Mouse (Mus musculus): ENCODE measurements around the gene Gys1. TPM values are rescaled to one million over a fixed set of nuclear protein-coding genes. Genes with fewer than 3 reads are reported as not detected.
"Not testable (repeated sequence)": the region's sequence is repeated elsewhere in the genome, so short reads cannot be mapped to it uniquely, and the experiment has no call there.

Gene Gys1
- polyA plus RNA-seq, 1 experiment, result 112 TPM

DNA sequence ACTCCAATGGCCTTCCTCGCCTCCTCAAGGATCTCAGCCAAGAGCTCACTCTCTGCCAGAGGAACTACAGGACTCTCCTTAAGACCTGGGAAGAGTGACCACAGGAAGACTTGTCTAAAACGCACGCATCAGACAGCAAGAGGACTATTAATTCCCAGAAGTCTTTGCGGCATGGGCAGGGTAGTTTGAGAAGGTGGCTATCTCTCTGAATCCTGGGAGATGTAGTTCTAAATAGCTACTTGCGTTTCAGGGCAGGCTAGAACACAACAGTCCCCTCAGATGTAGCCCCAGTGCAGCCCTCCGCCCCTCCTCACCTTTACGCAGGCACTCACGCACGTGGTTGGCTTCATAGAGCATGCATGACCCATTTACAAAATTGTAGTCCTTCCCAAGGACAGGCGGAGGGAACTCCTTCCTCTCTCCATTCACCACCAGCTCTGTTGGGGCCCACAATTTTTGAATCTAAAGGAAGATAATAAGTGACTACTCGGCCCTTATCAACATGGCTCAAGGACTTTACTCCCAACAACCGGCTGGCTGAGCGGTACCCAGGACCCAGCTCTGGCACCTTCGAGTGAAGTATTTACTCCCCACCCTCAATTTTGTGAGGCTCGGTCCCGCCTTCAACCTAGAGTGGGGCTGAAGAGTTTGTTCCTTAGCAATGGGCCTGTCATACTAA lies 40.8 kb downstream of the Gys1 start:
- Histone ChIP-seq H3K4me3 (ENCODE audit: insufficient read depth, low read depth, low read length) (no peak overlapping the region), H3K27ac (replicated peaks; ENCODE audit: low read depth, low read length) (no peak overlapping the region)

DNA sequence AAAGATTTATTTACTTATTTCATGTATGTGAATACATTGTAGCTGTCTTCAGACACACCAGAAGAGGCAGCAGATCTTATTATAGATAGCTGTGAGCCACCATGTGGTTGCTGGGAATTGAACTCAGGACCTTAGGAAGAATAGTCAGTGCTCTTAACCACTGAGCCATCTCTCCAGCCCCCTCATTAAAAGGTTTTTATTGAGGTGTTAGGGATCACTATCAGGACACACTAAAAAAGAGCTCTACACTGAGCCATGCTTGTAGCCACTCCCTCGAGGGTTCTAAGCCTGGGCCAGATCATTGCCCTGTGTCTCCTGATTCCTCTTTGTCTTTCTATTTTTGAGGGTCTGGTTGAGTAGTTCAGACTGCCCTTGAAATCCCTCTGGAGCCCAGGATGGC lies 41.8 kb downstream of the Gys1 start:
- Histone ChIP-seq H3K4me3 (ENCODE audit: insufficient read depth, low read depth, low read length) (no peak overlapping the region), H3K27ac (replicated peaks; ENCODE audit: low read depth, low read length) (no peak overlapping the region), H3K4me1 (ENCODE audit: control insufficient read depth, insufficient read depth, insufficient read length, low read length) (no peaks in the 10 kb centered on the region)

More for the DNA sequence above, 40.8 kb downstream of the Gys1 start:
- H3K4me1 ChIP-seq (ENCODE audit: control insufficient read depth, insufficient read depth, insufficient read length, low read length), result no peaks in the 10 kb centered on the region

DNA sequence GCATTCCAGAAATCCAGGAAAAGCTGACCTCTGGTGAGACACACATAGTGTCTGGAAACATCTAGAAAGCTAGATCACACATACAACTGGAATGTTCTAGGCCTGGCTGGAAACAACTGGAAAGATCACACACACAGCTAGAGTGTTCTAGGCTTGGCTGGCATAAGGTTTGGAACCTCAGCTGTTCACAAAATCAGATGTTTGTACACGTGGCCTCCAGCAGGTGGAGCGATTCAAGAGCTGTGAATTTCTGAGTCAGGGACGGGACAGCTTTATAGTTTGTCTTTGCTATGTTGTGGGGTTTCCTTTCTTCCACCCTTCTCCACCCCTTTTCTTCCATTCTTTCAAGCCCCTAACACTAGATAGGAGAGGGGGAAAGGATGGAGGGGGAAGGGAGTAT lies 42.4 kb downstream of the Gys1 start:
- no peak overlapping the region for H3K27ac ChIP-seq (replicated peaks; ENCODE audit: low read depth, low read length)
- H3K4me3 ChIP-seq (ENCODE audit: insufficient read depth, low read depth, low read length), result no peak overlapping the region
- H3K4me1 ChIP-seq (ENCODE audit: control insufficient read depth, insufficient read depth, insufficient read length, low read length), result no peaks in the 10 kb centered on the region

- H3K4me1 ChIP-seq (ENCODE audit: control insufficient read depth, insufficient read depth, insufficient read length, low read length), result no peaks in the 10 kb centered on the region
- H3K27ac ChIP-seq (replicated peaks; ENCODE audit: low read depth, low read length), result no peak overlapping the region
- no peak overlapping the region for H3K4me3 ChIP-seq (ENCODE audit: insufficient read depth, low read depth, low read length)
These were observed 44.1 kb downstream of the Gys1 start for GRCm38 (mm10) chr7:45478774-45479173.

DNA sequence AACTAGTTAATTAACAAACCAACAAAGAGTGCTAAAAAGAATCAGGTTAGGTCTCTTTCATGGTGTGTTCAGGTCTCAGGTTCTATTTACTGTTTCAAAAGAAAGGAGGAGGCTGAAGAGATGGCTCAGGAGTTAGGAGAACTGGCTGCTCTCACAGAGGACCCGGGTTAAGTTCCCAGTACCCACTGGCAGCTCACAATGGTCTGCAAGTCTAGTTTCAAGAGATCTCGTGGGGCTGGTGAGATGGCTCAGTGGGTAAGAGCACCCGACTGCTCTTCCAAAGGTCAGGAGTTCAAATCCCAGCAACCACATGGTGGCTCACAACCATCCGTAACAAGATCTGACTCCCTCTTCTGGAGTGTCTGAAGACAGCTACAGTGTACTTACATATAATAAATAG lies 45.7 kb downstream of the Gys1 start:
- H3K27ac ChIP-seq (replicated peaks; ENCODE audit: low read depth, low read length), result not testable (repeated sequence)

GRCm38 (mm10) chr7:45481374-45481927 lies 46.8 kb downstream of the Gys1 start, which contains the start of gene Tulp2:
TSS of gene Tulp2 (plus strand) at chr7:45481877.
- no peak within 1 kb of the TSS for H3K27ac ChIP-seq (replicated peaks; ENCODE audit: low read depth, low read length)
- no peak within 1 kb of the TSS for H3K4me3 ChIP-seq (ENCODE audit: insufficient read depth, low read depth, low read length)
- no peaks in the 10 kb centered on the region for H3K4me1 ChIP-seq (ENCODE audit: control insufficient read depth, insufficient read depth, insufficient read length, low read length)

More for the DNA sequence above, 45.7 kb downstream of the Gys1 start:
- not testable (repeated sequence) for H3K4me3 ChIP-seq (ENCODE audit: insufficient read depth, low read depth, low read length); H3K4me1 ChIP-seq (ENCODE audit: control insufficient read depth, insufficient read depth, insufficient read length, low read length)

- Histone ChIP-seq H3K4me1 (ENCODE audit: control insufficient read depth, insufficient read depth, insufficient read length, low read length) (no peaks in the 10 kb centered on the region; the same call in 1 of the 2 replicates), H3K27ac (replicated peaks; ENCODE audit: low read depth, low read length) (no peak overlapping the region)
These were observed 47.5 kb downstream of the Gys1 start for GRCm38 (mm10) chr7:45482166-45482565.

GRCm38 (mm10) chr7:45484985-45485384 lies 50.3 kb downstream of the Gys1 start:
- H3K27ac ChIP-seq (replicated peaks; ENCODE audit: low read depth, low read length); H3K4me1 ChIP-seq (ENCODE audit: control insufficient read depth, insufficient read depth, insufficient read length, low read length); H3K4me3 ChIP-seq (ENCODE audit: insufficient read depth, low read depth, low read length): not testable (repeated sequence)

More at GRCm38 (mm10) chr7:45482166-45482565, 47.5 kb downstream of the Gys1 start:
- H3K4me3 ChIP-seq (ENCODE audit: insufficient read depth, low read depth, low read length), result no peak overlapping the region

- Histone ChIP-seq H3K27ac (replicated peaks; ENCODE audit: low read depth, low read length) (no peak overlapping the region), H3K4me3 (ENCODE audit: insufficient read depth, low read depth, low read length) (no peak overlapping the region), H3K4me1 (ENCODE audit: control insufficient read depth, insufficient read depth, insufficient read length, low read length) (peaks cover 4% of the 10 kb centered on the region; the same call in 1 of the 2 replicates)
These were observed 51.5 kb downstream of the Gys1 start for GRCm38 (mm10) chr7:45486158-45486557.

DNA sequence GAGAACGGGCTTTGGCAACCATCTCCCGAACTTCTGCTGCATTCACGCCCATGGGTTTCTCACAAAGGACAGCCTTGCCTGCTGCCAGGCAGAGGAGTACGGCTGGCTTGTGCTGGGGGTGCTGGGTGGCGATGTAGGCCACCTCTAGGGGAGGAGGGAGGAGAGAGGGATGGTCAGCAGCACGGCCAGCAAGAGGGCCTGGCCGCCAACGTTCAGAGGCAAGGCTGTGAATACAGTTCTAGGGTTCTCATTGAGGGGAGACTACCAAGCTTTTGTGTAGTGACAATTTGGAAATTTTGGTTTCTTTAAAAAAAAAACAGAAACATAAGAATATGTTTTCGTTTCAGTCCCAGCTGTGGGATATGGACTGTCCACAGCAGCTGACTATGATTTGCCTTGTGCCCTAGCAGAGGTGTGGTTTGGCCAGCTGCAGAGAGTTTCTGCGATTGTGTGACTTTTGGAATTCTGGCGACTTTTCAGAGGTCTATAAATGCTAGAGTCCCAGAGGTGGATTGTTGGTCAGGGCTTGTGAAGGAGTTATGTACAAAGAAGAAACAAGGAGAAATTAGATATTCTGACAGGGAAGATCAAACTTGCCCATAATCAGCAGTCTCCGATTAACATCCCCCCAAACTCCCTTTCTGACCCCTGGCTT lies 52.2 kb downstream of the Gys1 start, which contains the start of gene Gm45808:
Gene Gm45808 (minus strand): TSS at position 51 of the 655 bp plus-strand sequence.
- Histone ChIP-seq H3K4me1 (ENCODE audit: control insufficient read depth, insufficient read depth, insufficient read length, low read length) (peaks cover 4% of the 10 kb centered on the region; the same call in 1 of the 2 replicates), H3K27ac (replicated peaks; ENCODE audit: low read depth, low read length) (peak within 1 kb of the TSS; percentile 66), H3K4me3 (ENCODE audit: insufficient read depth, low read depth, low read length) (peak within 1 kb of the TSS; percentile 91)

DNA sequence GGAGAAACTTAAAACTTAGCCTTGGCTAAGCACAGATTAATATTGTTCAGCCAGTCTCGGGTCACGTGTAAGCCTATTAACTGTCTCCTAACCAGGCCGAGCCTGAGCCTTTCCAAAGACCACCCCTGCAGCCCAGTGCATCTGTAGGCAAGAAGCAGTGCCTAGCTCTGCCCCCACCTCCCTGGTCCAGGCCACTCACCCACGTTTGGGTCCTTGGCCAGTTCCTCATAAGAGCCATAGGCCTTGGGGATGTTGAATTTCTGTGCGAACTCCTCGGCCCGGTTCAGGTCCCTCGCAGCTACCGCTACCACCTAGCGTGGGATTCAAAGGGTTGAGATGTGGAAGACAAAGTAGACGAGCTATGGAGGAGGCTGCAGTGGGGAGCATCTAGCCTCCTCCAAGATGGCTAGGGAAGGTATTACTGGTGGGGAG lies 53.2 kb downstream of the Gys1 start:
- Histone ChIP-seq H3K27ac (replicated peaks; ENCODE audit: low read depth, low read length) (peak overlapping the region; percentile 66), H3K4me3 (ENCODE audit: insufficient read depth, low read depth, low read length) (peak overlapping the region; percentile 91), H3K4me1 (ENCODE audit: control insufficient read depth, insufficient read depth, insufficient read length, low read length) (peaks cover 4% of the 10 kb centered on the region; the same call in 1 of the 2 replicates)

GRCm38 (mm10) chr7:45488293-45489204 lies 53.9 kb downstream of the Gys1 start, which contains the start of gene Dhdh:
TSS of gene Dhdh (minus strand) at chr7:45488805.
- Histone ChIP-seq H3K4me1 (ENCODE audit: control insufficient read depth, insufficient read depth, insufficient read length, low read length) (peaks cover 4% of the 10 kb centered on the region; the same call in 1 of the 2 replicates), H3K27ac (replicated peaks; ENCODE audit: low read depth, low read length) (peak within 1 kb of the TSS; percentile 82), H3K4me3 (ENCODE audit: insufficient read depth, low read depth, low read length) (peak within 1 kb of the TSS; percentile 91)

GRCm38 (mm10) chr7:45489578-45489977 lies 54.9 kb downstream of the Gys1 start:
- Histone ChIP-seq H3K27ac (replicated peaks; ENCODE audit: low read depth, low read length) (no peak overlapping the region), H3K4me1 (ENCODE audit: control insufficient read depth, insufficient read depth, insufficient read length, low read length) (peaks cover 4% of the 10 kb centered on the region; the same call in 1 of the 2 replicates)

GRCm38 (mm10) chr7:45490822-45491221 lies 56.2 kb downstream of the Gys1 start:
- Histone ChIP-seq H3K27ac (replicated peaks; ENCODE audit: low read depth, low read length) (no peak overlapping the region; the same call in 1 of the 2 replicates), H3K4me3 (ENCODE audit: insufficient read depth, low read depth, low read length) (no peak overlapping the region), H3K4me1 (ENCODE audit: control insufficient read depth, insufficient read depth, insufficient read length, low read length) (peaks cover 4% of the 10 kb centered on the region; the same call in 1 of the 2 replicates)

More at GRCm38 (mm10) chr7:45489578-45489977, 54.9 kb downstream of the Gys1 start:
- H3K4me3 ChIP-seq (ENCODE audit: insufficient read depth, low read depth, low read length), result no peak overlapping the region
